Mouse (Mus musculus) CH12.LX (cell line): Measurements from ENCODE around the gene Abca7.
A peak's percentile ranks its signal among the peaks of the same experiment; 100 is the strongest.

Source experiments
- BHLHE40 ChIP-seq: IDR thresholded peaks from 2 replicates; pipeline ENCODE4 v1.6.1; 2011; ENCODE audit warnings: mild to moderate bottlenecking, low read depth, low read length, improper control_type of control experiment
- CTCF ChIP-seq, 2 experiments: IDR thresholded peaks in 1 of 2; conservative IDR thresholded peaks in 1 of 2; 2 replicates each; pipeline ENCODE4 v1.5.1; 2011 to 2012; ENCODE audit warnings: low read depth in 2 of 2, low read length in 2 of 2, improper control_type of control experiment in 1 of 2, inconsistent platforms in 1 of 2, mild to moderate bottlenecking in 1 of 2, moderate library complexity in 1 of 2
- EP300 ChIP-seq: IDR thresholded peaks from 2 replicates; pipeline ENCODE4 v1.6.1; 2011; ENCODE audit warnings: low read length, improper control_type of control experiment
- HCFC1 ChIP-seq: IDR thresholded peaks from 2 replicates; pipeline ENCODE4 v1.6.1; 2012; ENCODE audit warnings: low read depth, mild to moderate bottlenecking, inconsistent platforms, low read length, improper control_type of control experiment
- JUN ChIP-seq: IDR thresholded peaks from 2 replicates; pipeline ENCODE4 v1.6.1; 2011; ENCODE audit warnings: low read depth, mild to moderate bottlenecking, low read length, improper control_type of control experiment, moderate library complexity; ENCODE audit not compliant: insufficient read depth
- MAFK ChIP-seq: IDR thresholded peaks from 2 replicates; pipeline ENCODE4 v1.6.1; 2011; ENCODE audit warnings: low read length, improper control_type of control experiment; ENCODE audit not compliant: insufficient replicate concordance
- MAZ ChIP-seq: IDR thresholded peaks from 2 replicates; pipeline ENCODE4 v1.6.1; 2012; ENCODE audit warnings: low read depth, mild to moderate bottlenecking, inconsistent platforms, low read length, improper control_type of control experiment, moderate library complexity
- NELFE ChIP-seq: IDR thresholded peaks from 2 replicates; pipeline ENCODE4 v1.6.1; 2011; ENCODE audit warnings: low read depth, low read length, improper control_type of control experiment
- POLR2A ChIP-seq: IDR thresholded peaks from 2 replicates; pipeline ENCODE4 v1.6.1; 2011; ENCODE audit warnings: low read depth, mild to moderate bottlenecking, improper control_type of control experiment, low read length
- RCOR1 ChIP-seq: conservative IDR thresholded peaks from 2 replicates; pipeline ENCODE4 v1.6.1; 2012; ENCODE audit warnings: low read depth, mild to moderate bottlenecking, inconsistent platforms, low read length, improper control_type of control experiment

- peak in 1 of 2 experiments; percentile 77; a peak in 2 of 4 replicates for TF ChIP-seq CTCF (conservative IDR thresholded peaks at IDR 0.05 in 1 of 2, IDR thresholded peaks at IDR 0.05 in 1 of 2; ENCODE audit: low read depth in 2 of 2, low read length in 2 of 2)
- no peak for TF ChIP-seq JUN
- no peak for TF ChIP-seq MAZ
- TF ChIP-seq POLR2A: 0 out of 2 replicates have a peak, but pooled peaks have one; percentile 3
- TF ChIP-seq EP300: no peak
- no peak for TF ChIP-seq MAFK
- TF ChIP-seq NELFE: no peak
- TF ChIP-seq BHLHE40: peak; percentile 41; the same call in 1 of the 2 replicates
- no peak for TF ChIP-seq RCOR1
- no peak for TF ChIP-seq HCFC1
Observed at GRCm38 (mm10) chr10:80033511-80034391, 37.5 kb downstream of the Abca7 start.
